Mouse (Mus musculus) kidney, postnatal 36 days (tissue): ENCODE data around the gene Prkar2a.

Experiments
- DNase-seq, 2 experiments: peaks; one replicate each; pipeline ENCODE4 v3.0.0; 2021 to 2022; ENCODE audit warnings: mixed read lengths in 2 of 2

Gene Prkar2a

GRCm38 (mm10) chr9:108692226-108693041 lies 3.3 kb downstream of the Prkar2a start:
- DNase-seq: peak; percentile 50 to 73

DNA sequence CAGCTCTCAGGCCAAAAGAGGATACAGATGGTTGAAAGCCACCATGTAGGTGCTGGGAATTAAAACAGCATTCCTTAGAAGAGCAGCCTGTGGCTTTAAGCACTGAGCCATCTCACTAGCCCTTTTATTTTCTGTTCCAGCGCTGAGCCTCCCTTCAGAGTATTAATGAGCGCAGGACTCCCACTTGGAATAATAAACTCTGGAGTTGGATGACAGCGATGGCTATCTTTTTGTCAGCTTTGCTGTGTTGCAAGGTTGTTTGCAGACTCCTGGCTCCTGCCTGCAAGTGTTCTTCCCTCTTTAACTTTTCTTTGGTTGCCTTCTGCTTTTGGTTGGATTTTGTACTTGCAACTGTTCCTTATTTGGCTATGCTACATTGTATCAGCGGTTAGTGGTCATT lies 4.8 kb downstream of the Prkar2a start:
- no peak for DNase-seq

GRCm38 (mm10) chr9:108694533-108694932 lies 5.4 kb downstream of the Prkar2a start:
- DNase-seq: no peak

- no peak for DNase-seq
Measured at GRCm38 (mm10) chr9:108702476-108702875, 13.4 kb downstream of the Prkar2a start.

DNA sequence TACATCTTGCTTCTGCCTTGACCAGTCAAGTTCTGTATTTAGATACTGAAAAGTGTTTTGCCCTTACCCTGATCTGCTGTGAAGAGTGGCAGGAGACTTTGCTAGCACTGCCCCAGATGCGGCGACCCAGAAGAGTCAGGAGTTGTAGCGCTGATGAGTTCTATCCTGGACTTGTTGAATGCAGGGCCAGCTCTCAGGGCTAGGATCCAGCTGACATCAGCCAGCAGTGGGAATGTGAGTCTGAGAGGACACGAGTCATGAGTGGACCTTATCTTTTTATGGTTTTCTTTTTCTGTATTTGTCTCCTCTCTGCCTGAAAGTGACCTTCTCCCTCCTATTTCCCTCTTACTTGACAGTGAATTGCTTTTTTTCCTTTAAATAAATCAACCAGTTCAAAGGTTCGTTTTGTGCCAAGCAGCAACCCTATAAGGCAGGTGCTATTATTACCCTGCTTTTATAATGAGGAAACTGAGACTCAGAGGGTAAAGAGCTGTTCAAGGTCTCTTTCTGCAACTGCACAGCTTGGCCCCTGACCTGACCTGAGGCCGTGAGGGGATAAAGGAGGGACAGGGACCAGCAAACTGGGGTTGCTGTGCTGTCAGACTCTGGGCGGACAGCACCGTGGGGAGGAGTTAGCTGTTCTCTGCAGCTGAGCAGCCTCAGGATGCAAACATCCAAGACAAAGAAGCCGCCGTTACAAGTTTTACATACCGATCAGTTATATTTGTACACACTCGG lies 14.4 kb downstream of the Prkar2a start:
- peak; percentile 27 to 30 for DNase-seq

DNA sequence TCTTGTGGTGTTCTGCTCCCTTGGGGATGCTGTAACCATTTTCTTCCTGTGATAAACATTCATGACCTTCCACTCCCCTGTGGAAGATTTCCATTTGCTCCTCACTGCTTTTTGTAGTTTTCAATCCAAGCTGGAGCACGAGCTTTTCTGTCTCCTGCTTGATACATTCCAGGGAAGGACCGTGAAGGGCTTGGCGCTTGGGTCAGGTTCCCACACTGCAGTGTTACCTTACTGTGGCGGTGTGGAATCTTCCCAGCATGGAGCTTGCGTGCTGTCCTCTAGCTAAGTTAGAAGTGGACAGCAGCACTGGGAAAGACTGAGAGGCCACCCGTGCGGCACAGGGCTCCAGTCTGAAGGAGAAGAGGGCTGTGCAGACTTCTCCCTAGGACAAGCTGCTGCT lies 15.5 kb downstream of the Prkar2a start:
- DNase-seq: no peak

- no peak for DNase-seq
Measured at GRCm38 (mm10) chr9:108707212-108707611, 18.1 kb downstream of the Prkar2a start.

GRCm38 (mm10) chr9:108708833-108709232 lies 19.7 kb downstream of the Prkar2a start:
- no peak for DNase-seq

DNA sequence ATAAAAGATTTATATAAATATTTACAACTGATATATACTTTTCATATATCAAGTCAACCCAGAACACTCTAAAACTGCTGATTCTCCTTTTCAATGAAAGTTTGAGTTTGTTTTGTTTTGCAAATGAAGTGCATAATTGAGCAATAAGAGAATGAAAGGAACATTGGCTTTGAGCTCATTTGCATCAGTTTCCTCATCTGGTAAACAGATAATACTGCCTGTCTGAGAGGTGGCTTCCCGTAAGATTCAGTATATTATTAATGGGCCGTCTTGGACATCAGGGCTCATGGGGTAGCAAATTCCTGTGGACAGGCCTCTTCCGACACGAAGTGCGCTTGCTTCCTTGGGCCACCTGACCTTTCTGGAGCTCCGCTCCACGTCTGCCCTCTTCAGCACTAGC lies 21.7 kb downstream of the Prkar2a start:
- no peak for DNase-seq

GRCm38 (mm10) chr9:108716199-108716598 lies 27.1 kb downstream of the Prkar2a start:
- DNase-seq: no peak

DNA sequence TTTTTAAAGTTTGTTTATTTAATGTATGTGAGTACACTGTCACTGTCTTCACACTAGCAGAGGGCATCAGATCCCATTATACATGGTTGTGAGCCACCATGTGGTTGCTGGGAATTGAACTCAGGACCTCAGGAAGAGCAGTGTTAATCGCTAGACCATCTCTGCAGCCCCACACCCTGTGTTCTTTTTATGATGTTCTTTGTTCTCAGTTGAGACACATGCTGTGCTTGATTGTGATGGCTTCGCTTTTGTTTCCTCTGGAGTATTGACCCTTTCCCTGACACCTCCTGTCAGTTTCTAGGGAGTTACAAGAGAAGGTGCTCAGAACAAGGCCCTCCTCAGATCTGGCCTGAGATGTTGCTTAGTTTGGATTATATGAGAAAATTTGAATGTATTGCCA lies 34.6 kb downstream of the Prkar2a start:
- DNase-seq: no peak

DNA sequence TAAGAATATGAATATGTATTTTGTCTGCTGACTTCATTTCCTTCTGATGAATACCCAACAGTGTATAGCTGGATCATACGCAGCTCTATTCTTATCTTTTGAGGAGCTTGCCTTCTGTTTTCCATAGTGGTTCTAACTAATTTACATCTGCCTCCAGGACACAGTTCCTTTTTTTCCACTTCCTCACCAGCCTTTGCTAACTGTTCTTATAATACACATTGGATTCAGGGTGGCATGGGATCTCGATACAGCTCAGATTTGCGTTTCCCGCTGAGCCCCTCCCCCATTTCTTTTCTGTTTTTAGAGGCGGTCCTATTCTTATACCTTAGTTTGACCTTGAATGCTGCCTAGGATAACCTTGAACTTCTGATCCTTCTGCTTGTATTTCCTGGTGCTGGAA lies 37.0 kb downstream of the Prkar2a start:
- DNase-seq: no peak

- peak in 1 of 2 experiments; percentile 28 for DNase-seq
Measured at GRCm38 (mm10) chr9:108729050-108729449, 39.9 kb downstream of the Prkar2a start.

GRCm38 (mm10) chr9:108732462-108732861 lies 43.3 kb downstream of the Prkar2a start:
- DNase-seq: no peak

DNA sequence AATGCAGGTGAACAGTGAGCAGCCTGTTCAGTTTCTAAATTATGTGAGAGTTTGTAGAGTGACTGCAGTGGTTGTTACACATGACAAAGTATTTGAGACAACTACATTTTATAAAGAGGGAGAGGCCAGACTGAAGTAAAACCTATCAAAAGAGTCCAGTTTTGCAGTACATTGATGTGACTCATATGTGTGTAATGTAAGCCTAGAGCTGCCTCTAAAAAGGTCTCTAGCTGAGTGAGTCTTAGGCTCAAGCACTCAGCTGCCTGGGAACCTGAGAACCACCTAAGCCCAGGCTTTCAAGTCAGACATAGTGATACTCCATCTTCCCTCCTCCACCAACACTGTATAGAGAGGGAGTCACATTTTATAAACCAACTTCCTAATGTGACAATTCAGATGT lies 45.5 kb downstream of the Prkar2a start:
- DNase-seq: no peak

GRCm38 (mm10) chr9:108739239-108739638 lies 50.1 kb downstream of the Prkar2a start:
- no peak for DNase-seq

DNA sequence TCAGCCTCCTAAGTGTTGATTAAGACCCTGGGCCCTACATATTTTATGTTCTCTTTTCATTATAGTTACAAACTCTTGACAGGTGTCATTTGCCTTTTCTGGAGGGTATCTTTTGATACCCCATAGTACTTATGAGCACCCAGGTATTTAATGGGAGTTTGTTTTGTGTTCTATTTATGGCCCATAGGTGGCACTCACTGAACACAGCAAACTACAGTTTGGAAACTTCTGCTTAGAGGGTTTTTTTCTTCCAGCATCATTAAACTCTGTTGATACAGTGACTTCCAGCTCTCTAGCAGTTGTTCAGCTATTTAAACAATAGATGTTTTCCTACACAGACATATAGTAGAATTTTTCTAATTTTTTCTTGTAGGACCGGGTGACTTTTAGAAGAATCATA lies 50.9 kb downstream of the Prkar2a start:
- DNase-seq: peak in 1 of 2 experiments; percentile 25

- DNase-seq: no peak
Measured at GRCm38 (mm10) chr9:108742048-108742447, 52.9 kb downstream of the Prkar2a start.

GRCm38 (mm10) chr9:108746876-108747499 lies 57.9 kb downstream of the Prkar2a start:
- peak in 1 of 2 experiments; percentile 28 for DNase-seq

- DNase-seq: no peak
Measured at GRCm38 (mm10) chr9:108747694-108748093, 58.6 kb downstream of the Prkar2a start.

GRCm38 (mm10) chr9:108748600-108749183 lies 59.6 kb downstream of the Prkar2a start:
- DNase-seq: no peak

DNA sequence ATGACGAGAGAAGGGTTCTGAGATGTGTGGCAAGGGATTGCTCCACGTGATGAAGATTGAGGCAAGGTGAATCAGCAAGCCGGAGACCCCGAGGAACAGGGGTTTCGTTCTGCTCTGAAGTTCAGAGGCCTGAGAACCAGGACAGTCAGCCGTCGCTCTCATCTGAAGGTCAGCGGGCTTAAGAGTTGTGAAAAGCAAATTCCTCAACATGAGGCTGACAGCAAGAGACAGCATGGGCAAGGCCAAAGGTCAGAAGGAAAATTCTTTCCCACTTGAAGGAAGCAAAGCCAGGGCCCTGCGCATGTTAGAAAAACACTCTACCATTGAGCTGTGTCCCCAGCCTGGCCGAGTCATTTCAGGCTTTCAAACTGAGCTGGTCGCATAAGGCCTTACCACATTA lies 61.5 kb downstream of the Prkar2a start:
- DNase-seq: peak; percentile 62 to 72
